Mouse (Mus musculus): ENCODE results near the gene Sec16a.

Sec16a gene

DNA sequence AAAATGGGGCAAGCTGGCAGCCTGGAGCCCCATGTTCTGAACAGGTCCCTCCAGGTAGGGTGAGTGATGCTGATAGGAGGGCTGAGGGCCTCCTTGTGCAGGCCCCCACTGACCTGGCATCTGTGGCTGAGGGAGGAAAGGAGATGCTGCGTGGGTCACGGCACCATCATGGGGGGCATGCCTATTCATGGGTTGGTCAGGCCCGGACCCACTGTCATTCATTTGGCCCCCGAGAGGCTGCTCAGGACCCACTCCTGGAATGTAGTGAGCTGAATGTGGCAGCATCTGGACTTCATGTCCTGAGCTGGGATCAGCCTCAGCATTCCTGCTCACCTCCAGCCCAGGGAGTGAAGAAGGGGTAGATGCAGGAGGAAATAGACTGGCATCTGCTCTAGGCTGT lies 3.8 kb downstream of the Sec16a start:
- DNase-seq (ENCODE audit: low read depth) = no peak

DNA sequence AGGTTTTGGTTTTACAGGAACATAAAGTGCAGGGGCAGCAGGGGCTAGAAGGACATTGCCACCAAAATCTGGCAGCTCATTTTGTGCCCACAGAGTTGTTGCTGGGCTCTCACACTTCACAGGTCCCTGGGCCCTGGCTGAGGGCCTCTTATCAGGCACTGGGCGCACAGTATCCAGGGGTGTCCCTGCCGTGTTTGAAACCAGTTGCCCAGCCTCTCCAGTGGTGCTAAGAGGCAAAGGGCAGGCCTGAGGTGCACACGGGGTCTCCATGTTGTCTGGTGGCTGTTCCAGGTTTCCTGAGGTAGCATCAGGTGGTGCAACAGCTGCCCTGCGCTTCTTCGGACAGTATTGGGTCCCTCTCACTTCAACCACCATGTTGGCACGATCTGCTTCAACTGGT lies 5.3 kb downstream of the Sec16a start:
- DNase-seq (ENCODE audit: low read depth) = no peak

DNA sequence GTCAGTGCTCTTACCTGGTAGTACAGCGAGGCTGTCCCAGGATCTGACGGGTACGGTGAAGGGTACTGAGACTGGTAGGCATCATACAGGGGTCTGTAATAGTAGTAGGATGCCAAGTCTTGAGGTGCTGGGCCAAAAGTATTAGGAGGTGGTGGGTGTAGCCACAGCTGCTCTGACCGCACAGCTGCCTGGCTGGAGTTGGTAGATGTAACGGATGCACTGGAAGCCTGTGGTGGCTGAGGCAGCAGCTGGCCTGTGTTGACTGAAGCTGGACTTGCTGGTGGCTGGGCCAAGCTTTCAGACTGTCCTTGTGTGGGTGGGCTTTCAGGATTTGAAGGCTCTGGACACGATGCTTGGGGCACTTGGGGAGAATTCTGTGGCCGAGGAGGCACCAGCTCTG lies 6.6 kb downstream of the Sec16a start:
- DNase-seq (ENCODE audit: low read depth) = no peak

DNA sequence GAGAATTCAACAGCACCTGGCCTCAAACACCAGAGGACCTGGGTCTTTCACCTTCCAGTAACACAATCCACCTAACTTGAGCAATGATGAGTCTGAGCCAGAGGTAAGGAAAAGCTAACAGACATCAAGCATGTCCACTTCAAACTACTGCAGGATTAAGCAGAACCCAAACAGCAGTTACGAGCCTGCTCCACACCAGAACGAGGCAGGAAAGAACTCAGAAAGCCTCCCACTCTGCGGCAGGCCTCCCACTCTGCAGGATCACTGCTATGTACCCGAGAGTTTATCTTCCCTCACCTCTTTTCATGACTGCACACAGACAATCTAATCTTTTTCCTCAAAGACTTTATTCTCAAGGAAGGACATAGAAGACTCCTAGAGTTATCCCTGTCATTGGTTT lies 7.8 kb downstream of the Sec16a start:
- DNase-seq (ENCODE audit: low read depth) = no peak

GRCm38 (mm10) chr2:26434791-26435572 lies 10.0 kb downstream of the Sec16a start:
- DNase-seq (ENCODE audit: low read depth) = no peak

DNA sequence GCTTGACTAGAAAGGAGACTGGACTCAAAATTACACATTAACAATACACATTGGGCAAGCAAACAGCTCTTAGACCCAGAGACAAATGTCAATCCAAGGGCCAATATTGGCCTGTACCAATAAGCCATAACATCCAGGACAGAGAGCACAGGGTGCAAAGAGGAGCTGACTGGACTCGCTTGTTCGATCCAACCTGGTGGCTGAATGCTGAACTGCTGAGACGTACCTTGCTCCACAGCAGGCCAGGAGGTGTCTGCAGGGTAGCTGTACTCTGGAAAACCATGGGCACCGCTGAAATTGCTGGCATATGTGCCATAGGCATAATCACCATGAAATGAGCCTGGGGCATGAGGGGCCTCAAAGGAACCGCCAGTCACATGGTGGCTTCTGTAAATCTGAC lies 15.2 kb downstream of the Sec16a start:
- no peak for DNase-seq (ENCODE audit: low read depth)

DNA sequence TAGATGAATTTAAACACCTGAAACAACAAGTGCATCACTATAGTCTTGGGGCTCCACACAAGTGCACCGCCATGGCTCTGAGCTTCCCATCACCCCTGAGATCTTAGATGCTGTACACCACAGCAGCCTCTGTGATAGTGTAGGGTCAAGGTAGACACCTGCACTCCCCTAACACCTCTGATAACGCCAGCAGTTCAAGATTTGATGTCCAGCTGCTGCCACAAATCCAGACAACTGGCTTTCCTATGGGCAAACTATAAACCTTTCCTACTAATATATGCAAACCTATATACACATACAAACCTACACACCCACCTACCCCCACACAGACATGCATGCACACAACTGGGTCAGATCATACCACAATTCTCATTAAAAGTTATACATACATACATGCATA lies 20.5 kb downstream of the Sec16a start:
- DNase-seq (ENCODE audit: low read depth) = no peak

GRCm38 (mm10) chr2:26423086-26423485 lies 21.9 kb downstream of the Sec16a start:
- DNase-seq (ENCODE audit: low read depth) = no peak

GRCm38 (mm10) chr2:26421969-26422368 lies 23.0 kb downstream of the Sec16a start:
- DNase-seq (ENCODE audit: low read depth) = no peak

DNA sequence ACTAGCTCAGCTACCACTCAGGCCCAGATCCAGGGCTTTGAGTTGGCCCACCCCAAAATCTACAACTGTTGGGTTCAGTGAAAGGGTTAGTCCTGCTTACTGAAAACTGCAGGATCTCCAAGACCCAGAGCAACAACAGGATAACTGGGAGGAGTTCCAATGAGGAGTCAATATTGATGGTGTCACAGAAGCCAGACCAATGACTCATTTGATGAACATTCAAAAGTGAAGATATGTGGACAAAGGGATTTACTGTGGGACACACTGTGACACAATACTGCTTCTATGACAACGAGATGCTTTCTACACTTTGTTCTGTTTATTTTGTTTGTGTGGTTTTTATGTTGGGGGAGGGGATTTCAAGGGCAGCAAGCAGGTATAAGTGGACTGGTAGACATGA lies 26.9 kb downstream of the Sec16a start:
- DNase-seq (ENCODE audit: low read depth) = no peak

DNA sequence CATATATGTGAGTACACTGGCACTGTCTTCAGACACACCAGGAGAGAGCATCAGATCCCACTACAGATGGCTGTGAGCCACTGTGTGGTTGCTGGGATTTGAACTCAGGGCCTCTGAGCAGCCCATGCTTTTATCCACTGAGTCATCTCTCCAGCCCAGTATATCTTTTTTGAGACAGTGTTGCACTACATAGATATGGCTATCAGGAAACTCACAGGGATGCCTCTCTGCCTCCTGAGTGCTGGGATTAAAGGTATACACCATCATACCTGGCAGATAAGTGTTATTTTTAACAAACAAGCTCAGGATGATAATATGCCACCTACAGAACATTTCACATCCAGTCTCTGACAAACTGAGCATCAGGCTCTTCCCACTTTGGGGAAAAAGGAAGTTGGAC lies 27.9 kb downstream of the Sec16a start:
- no peak for DNase-seq (ENCODE audit: low read depth)

DNA sequence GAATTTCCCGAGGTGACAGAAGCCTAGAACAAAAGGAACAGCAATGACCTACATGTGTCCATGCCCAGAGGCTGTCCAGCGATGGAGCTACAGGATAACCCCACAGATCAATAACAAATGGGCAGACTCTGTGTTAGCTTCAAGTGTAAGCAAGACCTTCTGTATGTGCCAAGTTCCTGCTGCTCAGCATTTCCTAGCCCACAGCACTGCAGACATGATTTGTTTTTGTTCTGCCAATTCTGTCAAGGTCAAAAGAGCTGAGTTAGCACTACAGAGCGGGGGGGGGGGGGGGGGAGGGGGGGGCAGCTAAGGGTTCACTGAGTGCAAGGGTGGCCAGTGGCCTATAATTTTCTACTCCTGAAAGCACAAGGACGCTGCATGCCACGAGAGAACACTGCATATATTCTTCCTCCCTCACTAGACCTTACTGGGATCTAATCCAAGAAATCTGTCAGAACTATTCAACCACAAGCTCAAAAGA lies 34.0 kb downstream of the Sec16a start:
- no peak for DNase-seq (ENCODE audit: low read depth)

DNA sequence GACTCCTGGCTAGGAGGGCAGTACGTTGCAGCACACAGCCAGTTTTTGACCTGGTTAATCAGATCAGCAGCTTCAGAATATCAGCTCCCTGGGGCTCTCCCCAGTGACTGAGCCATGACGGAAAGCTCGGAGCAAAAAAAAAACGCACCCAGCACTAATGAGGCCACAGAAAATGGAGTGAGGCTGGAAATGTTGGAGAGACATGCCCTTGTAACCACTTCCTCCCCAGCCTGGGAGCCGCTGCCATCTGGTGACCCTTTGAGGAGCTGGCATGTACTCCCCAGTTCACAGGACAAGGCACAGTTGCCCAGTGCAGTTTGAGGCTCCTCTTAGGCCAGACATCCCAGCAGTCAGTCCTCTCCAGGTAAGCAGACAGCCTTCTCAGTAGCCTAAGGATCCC lies 34.9 kb downstream of the Sec16a start:
- DNase-seq (ENCODE audit: low read depth) = no peak

- no peak for DNase-seq (ENCODE audit: low read depth)
Observed at GRCm38 (mm10) chr2:26409362-26409761, 35.7 kb downstream of the Sec16a start.

DNA sequence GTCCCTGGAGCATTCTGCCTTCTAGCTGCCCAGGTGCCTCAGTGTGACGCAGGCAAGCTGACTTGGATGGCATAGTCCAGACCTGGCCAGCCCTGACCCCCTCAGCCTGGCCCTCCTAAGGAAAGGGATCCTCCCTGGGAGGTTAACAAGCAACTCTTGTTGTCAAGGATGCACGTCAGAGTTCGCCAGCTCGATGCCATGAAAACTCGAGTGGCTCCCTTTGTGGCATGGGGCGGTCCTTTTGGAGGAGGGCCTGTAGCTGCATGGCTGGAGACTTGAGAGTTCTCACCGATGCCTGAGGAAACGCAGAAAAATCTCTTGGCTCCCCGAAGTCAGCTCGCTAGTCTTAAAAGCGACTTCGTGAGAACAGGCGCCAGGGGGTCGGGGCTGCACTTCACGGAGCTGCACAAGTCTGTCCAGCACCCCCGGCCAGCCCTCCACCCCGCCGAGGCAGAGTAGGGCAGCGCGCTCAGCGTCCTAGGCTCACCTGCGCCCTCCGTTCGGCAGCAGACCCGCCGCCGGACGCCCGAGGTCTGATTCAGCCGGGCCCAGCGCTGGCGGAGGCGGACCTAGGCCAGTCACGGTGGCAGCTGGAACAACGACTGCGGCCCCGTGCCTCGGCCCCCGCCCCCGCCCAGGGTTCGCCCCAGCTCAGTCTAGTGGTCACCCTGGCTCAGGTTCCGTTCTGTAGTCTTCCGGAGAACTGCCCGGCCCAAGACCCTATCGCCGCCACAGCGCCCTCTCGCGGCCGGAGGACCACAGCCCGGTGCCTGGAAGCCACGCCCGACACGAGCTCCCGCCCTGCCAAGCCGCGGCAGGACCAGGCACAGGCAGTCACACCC lies 36.3 kb downstream of the Sec16a start, which contains the start of gene Inpp5e:
Gene Inpp5e, minus strand, starts transcription at position 689 of the 842 bp plus-strand sequence.
- peak; percentile 89 for DNase-seq (ENCODE audit: low read depth)

DNA sequence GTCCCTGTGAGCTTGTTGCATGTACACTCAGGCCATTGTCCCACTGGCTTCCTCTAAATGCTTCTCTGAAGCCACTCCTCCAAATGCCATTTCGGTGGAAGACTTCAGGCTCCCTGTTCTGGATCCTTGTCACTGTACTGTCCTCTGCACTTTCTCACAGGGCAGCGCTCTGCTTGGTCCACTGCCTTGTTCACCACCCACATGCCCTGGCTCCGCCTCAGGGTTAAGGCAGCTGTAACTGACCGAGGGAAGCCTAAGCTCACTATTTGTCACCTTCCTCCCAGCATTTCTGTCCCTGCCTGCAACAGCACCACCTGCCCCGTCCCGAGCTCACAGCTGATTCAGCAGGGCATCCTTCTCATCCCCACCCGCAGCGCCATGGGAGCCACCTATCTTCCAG lies 41.7 kb downstream of the Sec16a start:
- no peak for DNase-seq (ENCODE audit: low read depth)

DNA sequence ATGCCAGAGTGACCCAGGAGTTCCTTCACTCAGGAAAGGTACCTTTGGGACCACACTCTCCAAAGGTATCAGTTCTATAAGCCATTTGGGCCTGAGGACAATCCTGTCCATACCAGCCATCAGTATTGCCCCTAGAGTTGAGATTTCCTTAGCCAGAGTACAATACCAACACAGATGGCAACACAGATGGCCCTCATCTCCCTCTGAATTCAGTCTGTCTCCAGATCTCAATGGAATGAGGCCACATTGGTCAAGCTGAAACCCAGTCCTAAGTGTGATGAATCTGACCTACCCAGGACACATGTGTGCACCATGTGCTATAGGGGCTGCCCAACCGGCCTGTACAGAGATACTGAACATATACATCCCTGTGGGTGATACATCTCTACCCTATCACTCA lies 42.8 kb downstream of the Sec16a start:
- DNase-seq (ENCODE audit: low read depth) = no peak

- DNase-seq (ENCODE audit: low read depth) = no peak
Observed at GRCm38 (mm10) chr2:26401023-26401422, 44.0 kb downstream of the Sec16a start.

DNA sequence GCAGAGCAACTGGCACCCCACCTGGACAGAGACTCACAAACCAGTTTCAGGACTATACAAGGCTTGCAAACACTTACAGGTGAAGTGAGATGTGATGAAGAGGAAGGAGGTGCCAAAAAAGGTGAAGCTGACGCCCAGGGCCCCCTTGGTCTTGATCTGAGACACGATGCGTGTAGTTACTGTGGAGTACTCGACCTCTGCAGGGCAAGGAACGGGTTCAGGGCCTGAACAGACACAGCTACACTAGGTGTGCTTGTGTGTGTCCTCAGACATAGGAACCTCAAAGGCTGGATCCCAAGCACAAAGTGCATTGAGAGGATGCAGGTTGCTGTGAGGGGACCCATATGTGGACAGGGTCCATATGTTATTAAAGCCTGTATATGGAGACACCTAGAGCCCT lies 44.7 kb downstream of the Sec16a start:
- no peak for DNase-seq (ENCODE audit: low read depth)

DNA sequence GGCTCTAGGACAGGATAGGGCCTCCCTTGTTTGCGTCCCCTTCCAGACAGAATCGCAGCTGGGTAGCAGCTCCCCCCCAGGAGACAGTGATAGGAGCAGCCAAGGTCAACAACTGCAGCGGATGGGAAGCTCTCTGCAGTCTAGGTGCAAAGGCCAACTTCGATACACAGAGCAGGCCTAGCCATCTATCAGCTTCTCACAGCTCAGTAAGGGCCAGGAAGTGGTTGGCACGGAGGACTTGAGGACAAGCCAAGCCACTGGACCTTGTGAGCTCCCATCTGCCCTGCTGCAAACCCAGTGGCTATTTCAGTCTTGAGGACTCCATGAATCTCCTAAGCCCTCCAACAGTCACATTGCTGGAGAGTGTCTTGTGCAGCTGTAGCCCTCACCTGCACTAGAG lies 45.4 kb downstream of the Sec16a start:
- DNase-seq (ENCODE audit: low read depth) = no peak

DNA sequence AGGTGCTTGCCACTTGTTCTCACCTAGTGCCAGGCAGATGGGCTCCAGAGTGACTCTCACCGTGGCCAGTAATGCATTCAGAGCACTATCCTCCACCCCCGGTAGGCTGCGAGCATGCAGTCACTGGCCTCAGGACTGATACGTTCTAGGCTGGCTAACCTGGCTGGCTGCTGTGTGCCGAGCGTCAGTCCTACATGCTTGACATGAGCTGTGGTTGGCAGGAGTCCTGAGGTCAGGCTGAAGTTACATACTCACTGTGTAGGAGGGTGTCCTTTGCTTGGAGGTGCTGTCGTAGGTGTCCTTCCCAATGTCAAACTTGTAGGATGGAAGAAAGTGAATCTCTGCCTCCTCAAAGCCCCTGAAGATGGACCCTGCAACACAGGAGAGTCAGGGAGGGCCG lies 46.0 kb downstream of the Sec16a start:
- no peak for DNase-seq (ENCODE audit: low read depth)

GRCm38 (mm10) chr2:26391617-26392016 lies 53.4 kb downstream of the Sec16a start:
- DNase-seq (ENCODE audit: low read depth) = no peak

GRCm38 (mm10) chr2:26390954-26391353 lies 54.1 kb downstream of the Sec16a start:
- DNase-seq (ENCODE audit: low read depth) = no peak
